Mouse (Mus musculus) kidney, adult 9 months (tissue): ENCODE measurements around the gene Cdk14.
"Not testable (repeated sequence)": the region's sequence is repeated elsewhere in the genome, so short reads cannot be mapped to it uniquely, and the experiment has no call there.

Experiments
- DNase-seq: peaks from one replicate; pipeline ENCODE4 v3.0.0; 2022

The Cdk14 gene

DNA sequence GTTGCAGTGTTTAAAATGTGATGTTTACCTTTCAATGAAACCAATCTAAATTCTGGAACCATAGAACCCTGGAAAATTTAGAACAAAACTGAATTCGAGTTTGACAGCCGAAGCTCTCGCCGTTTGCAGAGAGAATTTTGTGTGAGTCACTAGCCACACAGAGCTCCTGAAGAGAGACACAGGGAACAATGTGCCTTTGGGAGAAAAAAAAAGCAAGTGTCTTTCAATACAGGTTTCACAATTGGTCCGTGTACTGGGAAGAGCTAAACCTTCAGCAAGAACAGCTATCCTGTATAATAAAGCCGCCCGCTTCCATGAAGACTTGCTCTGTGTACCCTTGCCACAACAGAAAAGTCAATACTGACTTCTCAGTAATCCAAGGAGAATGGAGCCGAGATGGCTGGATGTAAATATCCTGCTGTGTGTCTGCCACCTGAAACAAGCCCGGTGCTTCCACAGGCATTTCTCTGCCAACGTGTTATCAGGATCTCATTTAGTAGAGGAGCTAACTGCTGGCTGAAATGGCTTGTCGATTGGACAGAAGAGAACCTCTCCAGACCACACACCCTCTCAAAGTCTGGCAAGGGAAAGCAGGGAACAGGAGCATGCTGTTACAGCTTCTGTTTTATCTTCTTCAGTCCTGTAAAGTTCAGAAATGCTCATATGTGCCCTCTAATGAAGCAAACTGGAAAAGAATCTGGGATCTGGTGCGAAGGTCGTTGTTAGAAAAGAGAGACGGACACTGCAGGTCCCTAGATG, 159.0 kb downstream of the Cdk14 start:
- DNase-seq, result no peak

DNA sequence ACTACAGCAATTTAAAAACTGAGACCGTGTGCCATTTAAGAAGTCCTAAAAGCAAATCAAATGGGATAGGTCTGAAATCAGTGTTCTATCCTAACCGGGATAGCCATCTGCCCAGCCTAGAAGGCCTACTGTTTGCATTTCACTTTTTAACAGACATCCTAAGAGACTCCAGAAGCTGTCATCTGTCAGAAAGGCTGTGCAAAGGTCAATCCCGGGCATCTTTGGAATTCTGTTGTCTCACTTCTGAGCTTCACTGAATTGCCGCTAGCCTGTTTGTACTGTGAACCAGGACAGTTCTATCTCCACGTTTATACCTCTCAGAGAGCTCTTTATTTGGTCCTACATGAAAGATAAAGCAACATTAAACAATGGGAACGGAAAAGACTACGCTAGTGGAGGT, 159.8 kb downstream of the Cdk14 start:
- no peak for DNase-seq

DNA sequence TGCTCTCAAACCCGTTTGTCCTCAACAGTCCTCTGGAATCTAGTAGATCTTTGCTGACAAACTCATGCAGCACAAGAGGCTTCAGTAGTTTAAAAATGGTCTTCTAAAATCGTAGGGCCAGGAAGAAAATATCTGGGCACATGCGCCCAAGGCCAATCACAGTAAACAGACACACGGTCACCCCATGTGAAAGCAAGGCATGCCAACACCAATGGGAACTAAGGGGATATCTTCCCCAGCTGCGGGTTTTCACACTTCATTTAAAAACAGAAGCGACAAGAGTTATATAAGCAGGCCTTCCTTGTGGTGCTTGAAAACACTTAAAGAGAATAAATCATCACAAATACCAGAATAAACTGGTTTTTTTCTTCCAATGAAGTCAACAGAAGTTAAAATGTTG, 165.7 kb downstream of the Cdk14 start:
- DNase-seq, result no peak

DNA sequence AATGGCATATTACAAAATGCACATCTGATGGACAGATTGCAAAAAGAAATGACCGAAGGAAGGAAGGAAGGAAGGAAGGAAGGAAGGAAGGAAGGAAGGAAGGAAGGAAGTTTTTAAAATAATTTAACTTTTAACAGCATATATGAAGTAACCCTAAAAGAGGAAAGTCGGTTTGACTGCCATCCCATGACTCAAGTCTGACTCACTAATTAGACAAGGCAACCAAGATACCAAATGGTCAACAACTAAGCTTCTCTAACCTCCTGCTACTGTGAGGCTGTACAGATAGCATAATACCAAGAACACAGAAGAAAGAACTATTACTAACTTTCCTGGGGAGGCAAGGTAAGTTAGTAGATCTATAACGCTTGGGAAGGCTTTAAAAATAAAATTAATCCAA, 166.9 kb downstream of the Cdk14 start:
- no peak for DNase-seq

DNA sequence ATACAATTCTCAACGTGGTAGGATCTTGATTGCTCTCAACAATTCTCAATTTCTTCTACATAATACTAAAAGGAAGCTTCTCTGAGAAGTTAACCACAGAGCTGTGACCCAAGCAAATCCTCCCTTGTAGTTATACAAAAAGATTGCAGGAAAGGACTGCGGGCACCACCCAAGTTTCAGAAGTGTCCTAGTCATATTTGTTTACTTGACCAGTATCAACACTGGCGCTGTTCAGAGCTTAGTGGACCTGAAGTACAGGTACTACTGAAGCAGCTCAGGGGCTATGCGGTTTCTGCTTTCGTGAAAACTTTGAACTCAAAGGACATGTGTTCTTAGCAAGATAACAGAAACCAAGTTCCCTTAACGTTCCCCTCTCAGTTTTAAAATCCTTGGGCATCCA, 172.4 kb downstream of the Cdk14 start:
- no peak for DNase-seq

DNA sequence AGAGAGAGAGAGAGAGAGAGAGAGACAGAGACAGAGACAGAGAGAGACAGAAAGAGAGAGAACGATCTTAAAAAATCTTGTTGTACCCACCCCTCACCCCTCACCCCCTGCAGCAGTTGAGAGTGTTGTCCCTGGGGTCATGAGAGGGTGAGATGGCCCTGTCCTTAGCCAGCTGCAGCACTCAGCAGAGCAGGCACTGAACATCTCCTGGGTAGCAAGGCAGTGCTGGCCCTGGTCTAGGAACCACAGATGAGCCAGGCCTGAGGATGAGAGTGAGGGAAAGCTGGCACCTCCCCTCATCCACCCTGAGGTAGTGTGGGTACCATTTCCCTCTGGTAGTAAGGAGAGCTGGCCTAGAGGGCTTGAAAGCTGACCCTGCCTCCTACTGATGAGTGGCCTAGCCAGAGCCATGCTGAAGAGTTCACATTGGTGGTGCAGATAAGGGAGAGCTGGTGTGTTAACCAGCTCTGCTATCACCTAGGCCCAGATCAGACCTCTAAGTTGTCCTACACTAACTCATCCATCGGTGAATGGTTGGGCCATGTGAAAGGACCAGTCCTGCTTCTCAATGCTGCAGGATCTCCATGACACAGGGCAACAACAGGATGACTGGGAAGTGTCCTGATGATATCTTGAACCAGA, 173.5 kb downstream of the Cdk14 start:
- DNase-seq, result no peak

DNA sequence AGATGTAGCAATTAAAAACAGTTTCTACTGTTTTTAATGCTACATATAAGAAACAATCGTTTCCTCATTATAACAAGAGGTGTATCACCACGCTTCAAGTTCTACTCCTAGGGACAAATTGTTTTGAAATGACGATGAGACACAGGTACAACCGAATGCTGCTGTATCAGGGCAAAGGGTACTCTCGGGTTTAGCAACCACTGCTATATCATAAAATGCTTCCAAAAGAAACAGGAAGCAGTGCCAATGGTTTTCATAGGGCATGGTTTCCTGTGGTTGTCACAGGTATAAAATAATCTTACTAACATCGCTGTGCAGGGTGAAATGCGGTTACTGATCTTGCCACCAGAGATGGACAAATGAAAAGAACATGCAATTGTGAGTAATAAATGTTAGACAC, 174.9 kb downstream of the Cdk14 start:
- no peak for DNase-seq

DNA sequence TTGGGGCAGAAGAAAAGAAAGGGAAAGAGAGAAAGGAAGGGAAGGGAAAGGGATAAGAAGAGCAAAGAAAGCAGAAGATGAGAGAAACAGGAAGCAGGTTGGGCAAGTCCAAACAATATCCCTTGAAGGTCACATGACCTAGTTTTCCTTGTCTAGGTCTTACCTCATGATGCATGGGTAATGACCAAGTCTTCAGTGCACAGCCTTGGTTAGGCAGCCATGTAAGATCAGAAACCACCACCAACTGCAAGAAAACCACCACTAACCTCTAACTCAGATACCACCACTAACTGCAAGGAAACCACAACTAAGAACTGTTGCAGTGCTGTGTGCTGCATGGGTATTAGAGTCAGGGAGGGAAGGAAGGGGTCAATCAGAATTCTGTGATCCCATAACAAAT, 176.5 kb downstream of the Cdk14 start:
- no peak for DNase-seq

DNA sequence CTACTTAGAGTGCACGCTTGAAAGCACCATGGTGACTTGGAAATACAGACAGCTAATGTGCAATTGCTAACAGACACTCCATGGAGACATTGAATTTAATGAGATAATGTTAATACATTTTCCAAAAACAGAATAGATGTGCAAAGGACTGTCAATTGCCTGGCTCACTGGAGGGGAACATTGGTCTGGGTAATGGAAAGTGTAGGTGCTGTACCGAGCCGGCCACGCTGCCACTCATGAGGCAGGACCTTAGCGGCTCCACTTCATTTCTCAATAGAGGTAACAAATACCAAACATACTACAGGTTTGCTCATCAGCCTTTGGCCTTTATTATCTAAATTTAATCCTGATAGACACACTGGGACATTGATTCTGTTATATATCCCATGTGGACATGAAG, 177.4 kb downstream of the Cdk14 start:
- no peak for DNase-seq

DNA sequence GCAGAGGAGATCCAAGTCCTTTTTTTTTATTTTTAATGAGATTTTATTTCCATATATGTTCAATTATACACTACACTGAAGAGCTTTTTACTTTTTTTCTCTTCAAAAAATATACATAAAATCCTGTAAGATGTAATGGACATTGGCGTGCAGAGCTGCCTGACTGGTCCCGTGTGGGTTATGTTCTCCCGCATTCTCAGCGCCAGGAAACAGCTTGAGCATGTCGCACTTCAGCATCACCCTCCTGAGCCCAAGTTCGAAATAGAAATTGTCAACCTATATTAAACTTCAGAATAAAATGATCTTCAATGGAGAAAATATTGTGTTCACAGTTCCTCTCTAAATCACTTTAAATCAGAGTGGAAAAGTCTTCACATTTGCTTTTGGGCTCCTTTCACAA, 179.0 kb downstream of the Cdk14 start:
- no peak for DNase-seq

DNA sequence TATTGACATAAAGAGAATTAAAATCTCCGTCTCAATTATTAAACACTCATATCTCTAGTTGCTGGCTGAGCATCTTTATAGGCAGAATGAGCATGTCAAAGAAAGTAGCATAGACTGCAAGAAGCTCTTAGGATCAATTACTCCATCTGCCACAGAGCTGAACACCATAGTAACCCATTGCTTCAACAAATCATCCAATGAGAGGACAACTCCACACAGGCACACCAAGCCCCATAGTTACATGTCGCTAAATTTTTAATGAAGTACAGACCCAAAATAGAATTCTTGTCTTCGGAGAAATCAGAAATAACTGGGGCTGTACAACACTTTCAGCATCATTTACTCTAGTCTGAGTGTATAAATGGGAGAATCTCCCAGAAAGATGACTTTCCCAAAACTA, 180.0 kb downstream of the Cdk14 start:
- no peak for DNase-seq

DNA sequence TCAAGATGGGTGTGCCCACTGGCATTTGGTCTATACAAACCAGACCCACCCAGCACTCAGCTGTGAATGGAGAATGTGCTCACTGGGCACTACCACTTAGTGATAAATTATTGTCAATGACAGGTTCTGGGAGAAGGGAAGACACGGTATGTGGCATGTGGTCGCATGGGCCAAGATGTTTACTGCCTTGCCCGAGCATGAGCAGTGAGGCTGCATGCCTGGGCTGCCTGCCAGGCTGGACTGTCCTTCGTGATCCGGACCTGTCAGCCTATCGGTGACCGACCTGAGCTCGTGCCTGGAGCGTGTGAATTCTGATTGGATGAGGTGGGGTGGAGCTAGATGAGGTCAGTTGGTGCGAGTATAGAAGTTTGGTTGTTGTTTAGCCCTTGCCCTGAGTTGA, 185.2 kb downstream of the Cdk14 start:
- DNase-seq, result not testable (repeated sequence)

DNA sequence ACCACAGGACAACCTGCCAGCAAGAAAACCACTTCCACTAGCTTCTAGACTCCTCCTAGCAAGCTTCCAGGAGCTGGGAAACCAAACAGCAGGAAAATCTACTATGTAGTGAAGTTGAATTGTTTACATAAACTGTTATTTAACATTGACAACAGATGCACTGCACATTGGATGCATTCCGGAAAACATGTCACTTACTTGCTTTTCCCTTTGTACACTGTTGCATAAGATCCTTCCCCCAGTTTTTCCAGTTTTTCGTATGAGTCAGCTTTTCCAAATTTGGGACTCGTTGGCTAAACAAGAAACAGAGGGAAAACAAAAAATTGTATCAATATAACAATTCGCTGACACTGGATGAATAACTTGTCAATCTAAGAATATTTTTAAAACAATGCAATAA, 193.1 kb downstream of the Cdk14 start:
- no peak for DNase-seq

DNA sequence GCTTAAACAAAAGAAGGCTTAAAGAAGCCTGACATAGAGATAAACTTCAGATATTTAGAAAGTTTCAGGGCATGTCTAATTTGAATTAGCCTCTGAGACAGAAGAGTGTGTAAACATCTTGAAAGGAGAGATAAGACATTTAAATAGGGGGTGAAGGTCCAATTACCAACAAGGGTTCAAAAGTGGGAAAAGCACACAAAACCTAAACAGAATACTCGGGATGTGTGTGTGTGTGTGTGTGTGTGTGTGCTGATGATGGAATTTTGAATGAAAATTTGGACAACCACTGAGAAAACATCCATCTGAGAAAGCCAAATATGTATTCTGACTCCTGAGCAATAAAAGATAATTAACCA, 208.4 kb downstream of the Cdk14 start:
- no peak for DNase-seq

DNA sequence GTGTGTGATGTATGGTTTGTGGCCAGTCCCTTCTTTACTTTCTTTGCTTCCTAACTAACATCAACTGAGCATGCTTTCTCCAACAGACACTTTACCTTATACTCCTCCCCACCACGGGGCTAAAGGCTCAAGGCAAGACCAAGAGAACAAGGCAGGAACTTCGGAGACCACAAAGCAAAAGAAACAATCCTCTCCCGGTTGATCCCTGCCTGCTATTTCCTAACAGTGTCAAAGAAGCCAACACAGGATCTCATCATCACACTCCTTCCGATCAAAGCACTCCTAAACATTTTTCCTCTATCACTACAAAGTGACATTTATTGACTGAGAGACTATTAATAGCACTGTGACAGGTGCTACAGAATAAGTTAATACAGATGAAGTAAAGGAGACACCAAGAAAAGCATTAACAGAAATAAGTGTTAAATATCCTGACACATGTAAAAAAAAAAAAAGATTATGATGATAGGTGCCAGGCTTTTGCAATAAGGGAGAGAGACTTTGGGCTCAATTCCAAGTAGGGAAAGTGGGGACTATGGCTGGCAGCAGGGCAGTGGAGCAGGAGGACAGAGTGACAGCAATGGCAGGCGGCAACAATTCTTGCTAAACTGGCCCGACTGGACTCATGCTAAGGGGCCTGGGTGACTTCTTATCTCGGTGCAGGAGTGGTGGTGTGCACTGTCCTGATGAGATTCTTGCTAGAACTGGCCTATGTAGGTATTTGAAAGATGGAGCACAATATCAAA, 208.9 kb downstream of the Cdk14 start:
- no peak for DNase-seq

DNA sequence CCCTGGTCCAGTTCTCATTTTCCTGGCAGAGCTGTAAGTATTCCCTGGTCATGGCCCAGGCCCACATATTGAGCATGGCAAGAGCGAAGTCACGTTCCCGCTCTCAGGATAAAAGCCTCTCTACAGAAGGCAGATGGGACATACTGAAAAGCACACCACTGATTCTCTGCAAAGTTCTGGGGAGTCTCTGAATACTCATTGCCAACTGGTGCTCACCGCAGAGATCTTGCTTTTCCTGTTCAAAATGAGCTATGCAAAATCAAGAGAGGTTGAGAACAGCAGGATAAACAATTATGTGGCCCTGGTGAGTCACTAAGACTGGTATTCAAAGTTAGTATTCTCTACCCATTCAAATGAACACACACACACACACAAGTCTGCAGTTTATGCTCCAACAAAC, 212.1 kb downstream of the Cdk14 start:
- no peak for DNase-seq

DNA sequence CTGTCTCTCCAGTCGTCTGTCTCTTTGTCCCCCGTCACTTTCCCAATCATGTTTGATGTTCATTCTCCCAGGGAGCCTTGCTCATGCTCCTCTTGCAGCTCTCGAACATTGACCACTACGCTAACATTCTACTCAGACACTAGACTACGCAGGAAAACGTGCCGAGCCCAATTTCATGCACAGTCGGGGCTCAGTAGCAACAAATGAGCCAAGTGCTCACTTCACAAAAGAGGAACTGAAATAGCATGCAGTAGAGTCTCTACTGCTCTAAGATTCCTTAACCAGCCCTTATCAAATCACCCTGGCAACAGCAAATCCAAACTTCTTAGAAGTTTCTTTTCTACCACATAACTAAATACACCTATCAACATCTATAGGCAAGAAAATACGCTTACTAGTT, 214.1 kb downstream of the Cdk14 start:
- DNase-seq, result no peak

DNA sequence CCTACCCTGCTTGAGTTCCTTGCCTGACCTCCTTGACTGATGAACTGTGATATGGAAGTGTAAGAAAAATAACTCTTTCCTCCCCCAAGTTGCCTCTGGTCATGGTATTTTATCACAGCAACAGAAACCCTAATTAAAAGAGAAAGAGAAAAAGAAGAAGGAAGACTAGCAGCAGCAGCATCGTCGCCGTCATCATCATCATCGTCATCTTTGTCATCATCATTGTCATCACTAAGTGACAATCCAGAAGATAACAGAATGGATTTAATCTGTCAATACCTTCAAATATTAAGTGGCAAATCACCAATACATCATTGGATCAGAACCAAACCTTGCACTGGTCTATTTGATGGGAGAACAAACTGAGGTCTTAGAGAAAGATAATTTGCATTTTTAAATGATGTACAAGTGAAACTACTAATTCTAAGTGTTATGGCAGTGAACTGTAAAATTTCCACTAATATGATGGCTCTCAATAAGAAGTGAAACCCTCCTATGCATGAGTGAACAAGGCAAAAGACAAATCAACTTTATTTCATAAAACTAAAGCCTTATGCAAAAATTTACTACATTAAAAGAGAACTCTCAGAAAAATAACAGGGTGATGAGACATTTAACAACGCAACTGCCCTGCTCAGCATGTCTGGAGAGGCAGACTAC, 225.4 kb downstream of the Cdk14 start:
- no peak for DNase-seq

DNA sequence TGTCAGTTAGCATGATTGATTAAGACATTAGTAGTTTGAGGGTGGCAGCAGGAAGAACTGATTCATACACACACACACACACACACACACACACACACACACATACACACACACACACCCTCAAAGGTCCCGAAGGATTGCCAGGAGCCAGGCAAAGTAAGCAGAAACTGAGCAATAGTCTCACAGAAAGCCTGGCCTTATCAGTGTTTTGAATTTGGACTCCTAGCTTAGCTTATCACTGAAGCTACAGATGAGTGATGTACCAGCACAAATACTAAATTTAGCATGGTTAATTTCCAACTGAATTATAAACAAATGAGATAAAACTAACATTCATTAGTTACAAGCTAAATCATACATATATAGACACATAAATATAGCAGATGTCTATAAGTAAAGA, 230.5 kb downstream of the Cdk14 start:
- DNase-seq, result no peak

DNA sequence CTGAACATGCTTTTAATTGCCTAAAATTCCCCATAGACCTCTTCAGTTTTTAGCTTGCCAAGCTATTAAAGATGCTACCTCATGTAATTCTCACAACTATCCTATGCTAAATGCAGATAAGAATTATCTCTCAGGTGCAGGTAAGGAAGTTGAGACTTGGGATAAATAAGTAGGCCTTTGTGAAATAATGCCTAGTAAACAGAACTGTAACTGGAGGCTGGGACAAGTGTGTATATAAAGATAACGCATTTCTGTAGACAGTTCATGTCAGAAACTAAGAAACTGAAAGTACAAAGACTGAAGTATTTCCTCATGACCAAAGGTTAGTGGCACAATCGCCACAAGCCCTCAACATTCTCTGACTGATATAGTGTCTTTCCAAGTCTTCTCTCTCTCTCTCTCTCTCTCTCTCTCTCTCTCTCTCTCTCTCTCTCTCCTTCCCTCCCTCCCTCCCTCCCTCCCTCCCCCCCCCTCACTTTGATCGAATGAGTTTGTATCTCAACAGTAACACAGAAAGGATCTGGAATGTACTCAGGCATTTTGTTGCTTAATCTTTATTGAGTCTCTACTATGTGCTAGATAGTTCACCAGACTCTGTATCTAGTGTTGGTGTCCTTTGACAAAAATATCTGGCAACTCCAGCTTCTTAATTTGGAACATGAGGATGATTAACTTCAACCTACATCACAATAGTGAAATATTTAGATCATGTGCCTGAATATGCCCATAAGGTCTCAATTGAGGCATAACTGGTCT, 233.9 kb downstream of the Cdk14 start:
- DNase-seq, result no peak

DNA sequence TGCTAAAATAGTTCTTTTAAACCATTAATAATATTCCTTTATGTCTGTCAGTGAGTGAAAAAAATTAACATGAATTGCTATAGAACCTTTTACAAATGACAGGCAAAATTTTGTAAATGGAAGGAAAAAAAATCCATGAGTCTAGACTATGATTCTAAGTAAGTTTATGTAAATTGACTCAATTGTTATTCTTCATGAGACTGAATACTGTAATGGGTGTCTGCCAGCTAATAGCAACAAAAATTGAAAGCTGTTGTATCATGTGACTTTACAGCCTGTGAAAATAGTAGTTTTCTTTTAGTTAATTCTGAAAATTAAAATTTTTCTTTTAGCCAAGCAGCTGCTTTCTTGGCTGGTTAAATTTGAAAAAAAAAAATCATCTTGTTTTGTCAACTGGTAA, 234.6 kb downstream of the Cdk14 start:
- DNase-seq, result no peak

DNA sequence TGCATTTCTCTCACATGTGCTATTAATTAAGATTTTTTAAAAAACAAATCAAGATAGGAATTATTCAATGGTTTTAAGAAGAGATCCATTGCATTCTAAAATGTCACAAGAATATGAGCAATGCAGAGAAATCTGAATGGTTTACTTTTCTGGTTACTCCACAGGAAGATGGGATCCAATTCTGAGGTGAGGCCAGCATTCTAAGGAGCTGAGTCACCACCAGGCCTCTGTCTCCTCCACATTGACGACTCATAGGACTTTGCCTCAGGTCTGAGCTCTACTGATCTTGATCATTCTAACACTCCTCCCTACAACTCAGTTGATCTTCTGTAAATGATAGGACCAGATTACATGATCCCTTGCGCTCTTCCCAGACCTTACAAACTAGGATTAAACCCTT, 239.4 kb downstream of the Cdk14 start:
- DNase-seq, result no peak

DNA sequence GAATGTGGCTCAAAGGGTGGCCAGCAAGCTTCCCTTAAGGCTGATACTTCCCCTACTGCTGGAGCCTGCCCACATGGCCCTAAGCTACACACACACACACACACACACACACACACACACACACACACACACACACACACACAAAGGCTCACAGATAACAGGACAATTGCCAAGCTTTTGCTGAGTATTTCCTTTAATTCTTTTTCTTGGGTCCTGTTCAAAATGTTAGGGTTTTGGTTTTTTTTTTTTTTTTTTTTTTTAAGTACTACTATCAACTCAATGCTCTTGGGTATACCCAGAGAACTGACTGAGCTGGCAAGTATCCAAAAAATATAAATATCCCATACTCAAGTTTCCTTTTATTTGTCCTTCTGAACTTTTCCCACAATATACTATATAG, 239.8 kb downstream of the Cdk14 start:
- peak; percentile 2 for DNase-seq
